Mouse (Mus musculus): ENCODE measurements around the gene Rarg. TPM values are rescaled to one million over a fixed set of nuclear protein-coding genes. Genes with fewer than 3 reads are reported as not detected.

The Rarg gene
- polyA plus RNA-seq (2015; fragmentation: Nextera tagmentation; extraction: Ambion mirVana): 8.4 and 11.5 TPM in 2 replicates

GRCm38 (mm10) chr15:102257202-102258075, at the start of gene Rarg:
Rarg (minus strand) TSS chr15:102257517.

GRCm38 (mm10) chr15:102295633-102296367, 38.5 kb upstream of the Rarg start, which contains the start of gene Espl1:
Espl1 (plus strand) TSS chr15:102296266.

GRCm38 (mm10) chr15:102279092-102279782, 21.9 kb upstream of the Rarg start, which contains the start of gene Mfsd5:
Mfsd5 (plus strand) TSS chr15:102279454.

GRCm38 (mm10) chr15:102270274-102270960, 13.1 kb upstream of the Rarg start, which contains the start of gene Gm9918:
Gm9918 (plus strand) TSS chr15:102270563.

GRCm38 (mm10) chr15:102231748-102232147, 25.6 kb downstream of the Rarg start, which contains the start of gene Itgb7:
Itgb7 (minus strand) TSS chr15:102231944.

DNA sequence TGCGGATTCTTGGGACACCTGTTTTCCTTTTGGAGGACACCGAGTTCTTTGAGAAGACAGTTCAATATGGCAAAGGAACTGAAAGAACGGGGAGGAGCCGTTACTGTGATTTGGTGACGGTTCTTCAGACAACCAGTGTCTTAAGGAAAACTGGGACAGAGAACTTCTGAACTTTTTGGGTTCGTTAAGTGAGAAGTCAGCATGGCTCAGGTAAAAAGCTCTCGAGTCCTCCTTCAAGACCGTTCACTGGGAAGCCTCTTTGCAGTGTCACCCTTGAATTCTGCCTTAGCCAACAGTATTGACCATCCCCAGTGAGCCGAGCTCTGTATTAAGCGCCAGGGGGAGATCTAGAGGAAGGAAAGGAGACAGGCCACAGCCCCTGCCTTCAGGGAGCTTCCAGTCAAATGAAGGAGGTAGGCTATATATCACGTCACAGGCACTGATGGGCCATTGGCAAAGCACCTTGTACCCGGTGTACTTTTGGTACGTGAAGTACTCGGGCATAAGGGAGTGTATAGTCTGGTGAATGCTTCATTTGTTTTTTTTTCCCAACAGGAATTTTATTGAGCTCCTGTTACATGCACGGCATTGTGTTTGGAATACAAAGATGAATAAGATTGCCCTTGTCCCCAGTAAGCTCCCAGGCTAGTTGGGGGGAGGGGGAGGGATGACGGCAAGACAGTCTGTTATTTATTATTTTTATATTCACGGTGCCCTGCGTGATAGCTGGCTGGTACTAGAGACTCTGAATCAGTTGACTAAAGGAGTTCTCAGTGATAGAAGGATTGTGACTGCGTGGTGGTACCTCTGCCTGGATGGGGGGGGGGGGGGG, 52.4 kb downstream of the Rarg start, which contains the start of gene Csad:
Csad (minus strand) TSS at position 51 of the 832 bp plus-strand sequence.

GRCm38 (mm10) chr15:102202971-102203834, 54.1 kb downstream of the Rarg start, which contains the start of gene Zfp740:
Zfp740 (plus strand) TSS chr15:102203249.

Other genes starting within 250 kb of the Rarg start
- 5.0 and 6.7 TPM in 2 replicates for gene Krt18, start 229.3 kb downstream of the Rarg start, polyA plus RNA-seq (2015; fragmentation: Nextera tagmentation; extraction: Ambion mirVana)
- gene Eif4b, start 183.7 kb downstream of the Rarg start, polyA plus RNA-seq (2015; fragmentation: Nextera tagmentation; extraction: Ambion mirVana): 49.4 and 56.1 TPM in 2 replicates
- 19.1 and 21.2 TPM in 2 replicates for gene Tns2, start 157.1 kb downstream of the Rarg start, polyA plus RNA-seq (2015; fragmentation: Nextera tagmentation; extraction: Ambion mirVana)
- 11.7 and 13.3 TPM in 2 replicates for gene Spryd3, start 121.3 kb downstream of the Rarg start, polyA plus RNA-seq (2015; fragmentation: Nextera tagmentation; extraction: Ambion mirVana)
- 60.7 and 79.8 TPM in 2 replicates for gene Igfbp6, start 113.2 kb downstream of the Rarg start, polyA plus RNA-seq (2015; fragmentation: Nextera tagmentation; extraction: Ambion mirVana)
- gene Soat2, start 107.0 kb downstream of the Rarg start, polyA plus RNA-seq (2015; fragmentation: Nextera tagmentation; extraction: Ambion mirVana): 0.14 and 0.22 TPM in 2 replicates
- 25.8 and 26.2 TPM in 2 replicates for gene Zfp740, start 54.3 kb downstream of the Rarg start, polyA plus RNA-seq (2015; fragmentation: Nextera tagmentation; extraction: Ambion mirVana)
- gene Csad, start 52.8 kb downstream of the Rarg start, polyA plus RNA-seq (2015; fragmentation: Nextera tagmentation; extraction: Ambion mirVana): 37.1 and 53.2 TPM in 2 replicates
- gene Itgb7, start 25.6 kb downstream of the Rarg start, polyA plus RNA-seq (2015; fragmentation: Nextera tagmentation; extraction: Ambion mirVana): 1.8 and 2.2 TPM in 2 replicates
- gene Gm9918, start 13.0 kb upstream of the Rarg start, polyA plus RNA-seq (2015; fragmentation: Nextera tagmentation; extraction: Ambion mirVana): 0.06 TPM in 1 of 2 replicates, not detected in the other
- 30.0 and 37.6 TPM in 2 replicates for gene Mfsd5, start 21.9 kb upstream of the Rarg start, polyA plus RNA-seq (2015; fragmentation: Nextera tagmentation; extraction: Ambion mirVana)
- 2.5 and 3.5 TPM in 2 replicates for gene Espl1, start 38.7 kb upstream of the Rarg start, polyA plus RNA-seq (2015; fragmentation: Nextera tagmentation; extraction: Ambion mirVana)
- gene Pfdn5, start 68.6 kb upstream of the Rarg start, polyA plus RNA-seq (2015; fragmentation: Nextera tagmentation; extraction: Ambion mirVana): 270 and 314 TPM in 2 replicates
- 30.0 and 30.5 TPM in 2 replicates for gene Myg1, start 74.2 kb upstream of the Rarg start, polyA plus RNA-seq (2015; fragmentation: Nextera tagmentation; extraction: Ambion mirVana)
- 11.4 and 14.4 TPM in 2 replicates for gene Aaas, start 93.3 kb upstream of the Rarg start, polyA plus RNA-seq (2015; fragmentation: Nextera tagmentation; extraction: Ambion mirVana)
- 0.13 and 0.35 TPM in 2 replicates for gene Sp7, start 109.7 kb upstream of the Rarg start, polyA plus RNA-seq (2015; fragmentation: Nextera tagmentation; extraction: Ambion mirVana)
- 3.3 and 4.0 TPM in 2 replicates for gene Sp1, start 148.6 kb upstream of the Rarg start, polyA plus RNA-seq (2015; fragmentation: Nextera tagmentation; extraction: Ambion mirVana)
- 7.8 and 9.7 TPM in 2 replicates for gene Amhr2, start 187.8 kb upstream of the Rarg start, polyA plus RNA-seq (2015; fragmentation: Nextera tagmentation; extraction: Ambion mirVana)
- 36.5 and 44.9 TPM in 2 replicates for gene Prr13, start 201.5 kb upstream of the Rarg start, polyA plus RNA-seq (2015; fragmentation: Nextera tagmentation; extraction: Ambion mirVana)
- gene Pcbp2, start 213.0 kb upstream of the Rarg start, polyA plus RNA-seq (2015; fragmentation: Nextera tagmentation; extraction: Ambion mirVana): 105 and 113 TPM in 2 replicates
- gene Gm10337, start 246.2 kb upstream of the Rarg start, polyA plus RNA-seq (2015; fragmentation: Nextera tagmentation; extraction: Ambion mirVana): 1.8 TPM in 1 of 2 replicates, not detected in the other

Data from skeletal muscle tissue, postnatal 0 days (tissue).